Mouse (Mus musculus) neural tube, embryonic 12.5 days (tissue): ENCODE results near the gene Cyp26b1. TPM values are rescaled to one million over a fixed set of nuclear protein-coding genes. Genes with fewer than 3 reads are reported as not detected.

Experiments
- ATAC-seq: fragments of 200-750 bp; cut with Nextera tagmentation; 2 replicates; pipeline ENCODE4 v1.8.0; 2017; ENCODE audit warnings: low read depth, mild to moderate bottlenecking, moderate TSS enrichment, moderate library complexity; ENCODE audit not compliant: low FRiP score
- H3K27ac ChIP-seq: fragments of 300-500 bp; sonication (generic); 2 replicates; pipeline ENCODE4 v1.5.1; 2016
- H3K27me3 ChIP-seq: fragments of 300-500 bp; sonication (generic); replicated peaks from 2 replicates; pipeline ENCODE4 v1.6.1; 2016; ENCODE audit warnings: mild to moderate bottlenecking
- H3K36me3 ChIP-seq: fragments of 300-500 bp; sonication (generic); 2 replicates; pipeline ENCODE4 v1.6.1; 2016; ENCODE audit warnings: mild to moderate bottlenecking
- H3K4me1 ChIP-seq: fragments of 300-500 bp; sonication (generic); 2 replicates; pipeline ENCODE4 v1.6.1; 2016
- H3K4me2 ChIP-seq: fragments of 300-500 bp; sonication (generic); replicated peaks from 2 replicates; pipeline ENCODE4 v1.6.1; 2016; ENCODE audit warnings: mild to moderate bottlenecking
- H3K4me3 ChIP-seq: fragments of 300-500 bp; sonication (generic); 2 replicates; pipeline ENCODE4 v1.5.1; 2016
- H3K9ac ChIP-seq: fragments of 300-500 bp; sonication (generic); 2 replicates; pipeline ENCODE4 v1.6.1; 2016; ENCODE audit warnings: mild to moderate bottlenecking
- H3K9me3 ChIP-seq: fragments of 300-500 bp; sonication (generic); 2 replicates; pipeline ENCODE4 v1.6.1; 2016; ENCODE audit warnings: mild to moderate bottlenecking
- WGBS: fragments of 180-500 bp; shearing (Covaris S2); methylation state at CpG from one replicate; pipeline ENCODE4 v1.1.7; 2016; 5-methylcytosine and 5-hydroxymethylcytosine counted together
- polyA plus RNA-seq: library from polyadenylated mRNA; unstranded; fragments of >200 nt; fragmentation: Nextera tagmentation; extraction: Ambion mirVana; gene quantifications from 2 replicates; pipeline ENCODE4 v1.2.1, GENCODE M21; 2016

Cyp26b1 gene
- 3.6 and 5.4 TPM in 2 replicates for polyA plus RNA-seq

GRCm38 (mm10) chr6:84593693-84594092 is at the start of gene Cyp26b1:
Gene Cyp26b1 (minus strand): TSS chr6:84593908.
- Histone ChIP-seq H3K4me2 (no peak within 1 kb of the TSS), H3K4me3 (no peak within 1 kb of the TSS), H3K4me1 (peaks cover 17% of the 10 kb centered on the region), H3K36me3 (no peaks in the 10 kb centered on the region), H3K9me3 (no peaks in the 10 kb centered on the region), H3K27me3 (peaks cover 33% of the 10 kb centered on the region), H3K9ac (no peak within 1 kb of the TSS; the same call in 1 of the 2 replicates), H3K27ac (no peak within 1 kb of the TSS)
- 79% methylated on average over 10 of the region's 10 CpGs for WGBS
- ATAC-seq, result no peak

- no peak overlapping the region for H3K9ac ChIP-seq
- H3K4me1 ChIP-seq, result peaks cover 9% of the 10 kb centered on the region
- no peak overlapping the region for H3K4me2 ChIP-seq
- no peak overlapping the region for H3K27ac ChIP-seq
- H3K9me3 ChIP-seq, result no peaks in the 10 kb centered on the region
- no peaks in the 10 kb centered on the region for H3K27me3 ChIP-seq
- WGBS, result 55% methylated on average over 4 of the region's 4 CpGs
- ATAC-seq, result no peak
- no peaks in the 10 kb centered on the region for H3K36me3 ChIP-seq
- H3K4me3 ChIP-seq, result no peak overlapping the region
Measured at GRCm38 (mm10) chr6:84641062-84641431, 47.3 kb upstream of the Cyp26b1 start.

GRCm38 (mm10) chr6:84640324-84641061 is 46.8 kb upstream of the Cyp26b1 start:
- no peak for ATAC-seq
- WGBS, result 37% methylated on average over 9 of the region's 9 CpGs

GRCm38 (mm10) chr6:84638206-84638605 is 44.5 kb upstream of the Cyp26b1 start:
- no peak for ATAC-seq
- H3K9me3 ChIP-seq, result no peaks in the 10 kb centered on the region
- no peak overlapping the region for H3K4me2 ChIP-seq
- H3K27me3 ChIP-seq, result no peaks in the 10 kb centered on the region
- H3K9ac ChIP-seq, result no peak overlapping the region
- peaks cover 9% of the 10 kb centered on the region for H3K4me1 ChIP-seq
- H3K4me3 ChIP-seq, result no peak overlapping the region
- H3K36me3 ChIP-seq, result no peaks in the 10 kb centered on the region
- H3K27ac ChIP-seq, result no peak overlapping the region

More at GRCm38 (mm10) chr6:84640324-84641061, 46.8 kb upstream of the Cyp26b1 start:
- Histone ChIP-seq H3K4me1 (peaks cover 9% of the 10 kb centered on the region), H3K36me3 (no peaks in the 10 kb centered on the region), H3K4me3 (no peak overlapping the region), H3K27ac (no peak overlapping the region), H3K4me2 (no peak overlapping the region), H3K9ac (no peak overlapping the region), H3K9me3 (no peaks in the 10 kb centered on the region), H3K27me3 (no peaks in the 10 kb centered on the region)

GRCm38 (mm10) chr6:84631588-84631987 is 37.9 kb upstream of the Cyp26b1 start:
- Histone ChIP-seq H3K9me3 (no peaks in the 10 kb centered on the region), H3K4me3 (no peak overlapping the region), H3K4me2 (no peak overlapping the region), H3K27ac (no peak overlapping the region), H3K4me1 (no peaks in the 10 kb centered on the region), H3K9ac (no peak overlapping the region), H3K27me3 (no peaks in the 10 kb centered on the region), H3K36me3 (no peaks in the 10 kb centered on the region)
- no peak for ATAC-seq
- 91% methylated on average over 2 of the region's 2 CpGs for WGBS

GRCm38 (mm10) chr6:84630276-84630675 is 36.6 kb upstream of the Cyp26b1 start:
- no peak overlapping the region for H3K9ac ChIP-seq
- H3K4me3 ChIP-seq, result no peak overlapping the region
- no peak overlapping the region for H3K4me2 ChIP-seq
- no peaks in the 10 kb centered on the region for H3K27me3 ChIP-seq
- H3K9me3 ChIP-seq, result no peaks in the 10 kb centered on the region
- H3K27ac ChIP-seq, result no peak overlapping the region
- WGBS, result 13% methylated on average over 1 of the region's 1 CpGs
- H3K36me3 ChIP-seq, result no peaks in the 10 kb centered on the region
- no peak for ATAC-seq
- H3K4me1 ChIP-seq, result no peaks in the 10 kb centered on the region

- Histone ChIP-seq H3K4me1 (no peaks in the 10 kb centered on the region), H3K36me3 (no peaks in the 10 kb centered on the region), H3K4me3 (no peak overlapping the region), H3K9me3 (no peaks in the 10 kb centered on the region), H3K27me3 (no peaks in the 10 kb centered on the region), H3K4me2 (no peak overlapping the region), H3K27ac (no peak overlapping the region), H3K9ac (no peak overlapping the region)
- ATAC-seq, result no peak
- 89% methylated on average over 5 of the region's 5 CpGs for WGBS
Measured at GRCm38 (mm10) chr6:84628831-84629230, 35.1 kb upstream of the Cyp26b1 start.

- H3K4me2 ChIP-seq, result no peak overlapping the region
- no peaks in the 10 kb centered on the region for H3K9me3 ChIP-seq
- 95% methylated on average over 2 of the region's 2 CpGs for WGBS
- ATAC-seq, result no peak
- H3K4me3 ChIP-seq, result no peak overlapping the region
- no peaks in the 10 kb centered on the region for H3K4me1 ChIP-seq
- H3K36me3 ChIP-seq, result no peaks in the 10 kb centered on the region
- H3K27me3 ChIP-seq, result no peaks in the 10 kb centered on the region
- no peak overlapping the region for H3K9ac ChIP-seq
- no peak overlapping the region for H3K27ac ChIP-seq
Measured at GRCm38 (mm10) chr6:84626398-84626797, 32.7 kb upstream of the Cyp26b1 start.

- ATAC-seq, result no peak
- Histone ChIP-seq H3K4me1 (no peaks in the 10 kb centered on the region), H3K4me2 (no peak overlapping the region), H3K9ac (no peak overlapping the region), H3K36me3 (peaks cover 6% of the 10 kb centered on the region; the same call in 1 of the 2 replicates), H3K4me3 (no peak overlapping the region), H3K27ac (no peak overlapping the region), H3K27me3 (no peaks in the 10 kb centered on the region), H3K9me3 (no peaks in the 10 kb centered on the region)
- 95% methylated on average over 6 of the region's 6 CpGs for WGBS
Measured at GRCm38 (mm10) chr6:84619166-84619565, 25.5 kb upstream of the Cyp26b1 start.

- H3K9me3 ChIP-seq, result no peaks in the 10 kb centered on the region
- H3K36me3 ChIP-seq, result peaks cover 6% of the 10 kb centered on the region; the same call in 1 of the 2 replicates
- no peak overlapping the region for H3K9ac ChIP-seq
- no peak overlapping the region for H3K27ac ChIP-seq
- no peaks in the 10 kb centered on the region for H3K27me3 ChIP-seq
- 97% methylated on average over 1 of the region's 1 CpGs for WGBS
- H3K4me1 ChIP-seq, result no peaks in the 10 kb centered on the region
- H3K4me3 ChIP-seq, result no peak overlapping the region
- no peak for ATAC-seq
- no peak overlapping the region for H3K4me2 ChIP-seq
Measured at GRCm38 (mm10) chr6:84617051-84617450, 23.3 kb upstream of the Cyp26b1 start.

GRCm38 (mm10) chr6:84616586-84616985 is 22.9 kb upstream of the Cyp26b1 start:
- Histone ChIP-seq H3K4me2 (no peak overlapping the region), H3K4me3 (no peak overlapping the region), H3K9ac (no peak overlapping the region), H3K27me3 (no peaks in the 10 kb centered on the region), H3K36me3 (peaks cover 6% of the 10 kb centered on the region; the same call in 1 of the 2 replicates), H3K27ac (no peak overlapping the region), H3K4me1 (no peaks in the 10 kb centered on the region), H3K9me3 (no peaks in the 10 kb centered on the region)
- 71% methylated on average over 1 of the region's 1 CpGs for WGBS
- ATAC-seq, result no peak

GRCm38 (mm10) chr6:84613561-84613960 is 19.9 kb upstream of the Cyp26b1 start:
- no peaks in the 10 kb centered on the region for H3K4me1 ChIP-seq
- no peak overlapping the region for H3K4me2 ChIP-seq
- ATAC-seq, result no peak
- no peak overlapping the region for H3K4me3 ChIP-seq
- no peaks in the 10 kb centered on the region for H3K36me3 ChIP-seq
- WGBS, result 88% methylated on average over 3 of the region's 3 CpGs
- H3K9ac ChIP-seq, result no peak overlapping the region
- H3K27ac ChIP-seq, result no peak overlapping the region
- H3K9me3 ChIP-seq, result no peaks in the 10 kb centered on the region
- no peaks in the 10 kb centered on the region for H3K27me3 ChIP-seq
